Mouse (Mus musculus) gastrocnemius, postnatal 25 days (tissue): ENCODE measurements around the gene Acvr2b. TPM values are rescaled to one million over a fixed set of nuclear protein-coding genes. Genes with fewer than 3 reads are reported as not detected.
A peak's percentile ranks its signal among the peaks of the same experiment; 100 is the strongest.
"Not testable (repeated sequence)": the region's sequence is repeated elsewhere in the genome, so short reads cannot be mapped to it uniquely, and the experiment has no call there.

Source experiments
- DNase-seq: peaks from one replicate; pipeline ENCODE4 v3.0.0; 2022
- long read RNA-seq, 2 experiments: library from polyadenylated mRNA; stranded (forward); transcript quantifications; one replicate each; pipeline ENCODE4 v2.0.0; 2021
- total RNA-seq, 2 experiments: library from RNA; stranded (reverse); gene quantifications; 1 replicate in 1 of 2; 2 replicates in 1 of 2; pipeline ENCODE4 v1.2.3; 2021

Gene Acvr2b
- 10 to 100 TPM in 1 of 2 experiments, 1 to 10 TPM in 1; 9.4 to 11.9 TPM for total RNA-seq
- long read RNA-seq, experiment 1, partial matches to known transcripts = 2 of 8 reads
- long read RNA-seq, experiment 1, other reads (novel, unspliced or antisense) = 6 of 8 reads
- long read RNA-seq, experiment 2, partial matches to known transcripts = 0 of 17 reads
- long read RNA-seq, experiment 2, other reads (novel, unspliced or antisense) = 14 of 17 reads

DNA sequence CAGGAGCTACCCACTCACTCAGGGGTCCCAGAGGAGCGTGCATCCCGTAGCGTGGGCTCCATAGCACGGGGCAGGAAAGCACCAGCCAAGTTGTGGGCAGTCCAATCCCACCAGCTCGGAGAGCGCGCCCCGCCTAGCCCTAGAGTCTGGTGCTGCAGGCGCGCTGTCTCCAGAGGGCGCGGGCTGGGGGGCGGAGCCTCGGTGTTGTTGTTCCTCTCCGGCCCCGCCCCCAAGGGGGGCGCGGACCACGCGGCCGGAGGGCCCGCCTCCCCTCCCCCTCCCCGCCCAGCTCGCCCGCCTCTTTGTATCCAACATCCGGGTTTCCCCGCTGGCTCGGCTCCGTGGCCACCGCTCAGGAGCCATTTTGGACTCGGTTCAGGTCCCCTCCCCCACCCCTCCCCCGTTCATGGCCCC, at the start of gene Acvr2b:
Gene Acvr2b, plus strand, starts transcription at position 318 of the 414 bp plus-strand sequence.
- DNase-seq = peak; percentile 94

DNA sequence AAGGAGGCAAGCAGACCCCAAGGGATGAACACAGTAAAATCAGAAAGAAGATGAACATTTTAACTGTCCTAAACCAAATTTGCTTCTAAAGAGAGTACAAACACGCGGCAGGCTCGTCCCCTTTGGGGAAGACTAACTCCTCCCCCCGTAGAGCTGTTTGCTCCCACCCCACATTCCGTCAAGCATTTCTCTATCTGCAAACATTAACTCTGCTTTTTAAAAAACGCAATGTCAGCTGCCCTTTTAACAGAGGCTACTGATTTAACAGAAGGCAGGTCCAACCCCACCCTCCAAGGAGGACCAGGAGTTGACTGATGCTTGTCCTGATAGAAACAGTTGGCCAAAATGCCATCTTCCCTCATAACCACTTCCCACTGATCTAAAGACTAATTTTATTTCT, 48.0 kb upstream of the Acvr2b start:
- no peak for DNase-seq

DNA sequence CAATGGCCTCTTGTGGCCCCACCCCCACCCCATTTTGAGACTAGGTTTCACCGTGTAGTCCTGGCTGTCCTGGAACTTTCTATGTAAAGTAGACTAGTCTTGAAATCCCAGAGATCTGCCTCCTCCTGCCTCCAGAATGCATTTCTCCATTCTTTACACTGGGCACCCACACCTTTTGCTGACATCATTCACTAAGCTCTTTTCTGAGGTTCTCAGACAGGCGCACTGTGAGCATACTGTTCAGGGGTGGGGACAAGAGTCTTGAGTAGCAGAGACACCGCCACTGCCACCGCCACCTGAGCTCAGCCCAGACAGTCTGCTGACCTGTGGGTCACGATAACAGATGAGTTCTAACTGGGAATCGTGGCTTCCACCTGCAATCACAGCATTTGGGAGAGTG, 46.0 kb upstream of the Acvr2b start:
- DNase-seq = no peak

DNA sequence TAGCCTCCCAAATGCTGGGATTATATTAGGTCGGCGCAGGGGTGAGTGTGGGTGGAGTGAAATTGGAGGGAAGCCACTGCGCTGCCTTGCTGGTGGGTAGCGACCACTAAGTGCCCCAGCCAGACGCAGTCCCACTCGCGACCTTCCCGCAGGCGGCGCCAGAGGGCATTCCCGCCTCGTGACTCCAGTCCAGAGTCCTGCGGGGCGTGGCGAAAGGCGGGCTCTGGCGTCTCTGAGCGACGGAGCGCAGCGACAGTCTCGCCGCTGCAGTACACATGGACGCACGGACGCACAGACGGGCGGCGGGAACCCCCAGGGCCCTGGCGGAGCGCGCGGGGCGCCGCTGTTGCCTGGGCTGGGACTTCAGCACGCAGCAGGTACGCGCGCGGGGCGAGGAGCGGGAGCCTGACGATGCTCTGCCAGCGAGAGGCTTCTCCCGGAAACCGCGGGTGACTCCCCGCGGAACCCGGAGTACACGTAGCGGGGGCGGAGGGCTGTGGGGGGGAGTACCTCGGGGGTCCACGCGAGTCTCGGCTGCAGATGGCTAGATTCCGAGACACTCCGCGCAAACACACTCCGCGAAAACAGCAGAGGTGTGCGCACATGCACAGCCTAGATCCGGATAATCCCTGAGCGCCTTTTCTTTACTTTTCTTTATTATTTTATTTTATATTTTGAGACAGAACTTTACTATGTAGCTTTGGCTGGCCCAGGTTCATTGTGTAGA, 44.4 kb upstream of the Acvr2b start, which contains the start of gene Xylb:
Gene Xylb, plus strand, starts transcription at position 51 of the 727 bp plus-strand sequence.
- DNase-seq = peak; percentile 82

DNA sequence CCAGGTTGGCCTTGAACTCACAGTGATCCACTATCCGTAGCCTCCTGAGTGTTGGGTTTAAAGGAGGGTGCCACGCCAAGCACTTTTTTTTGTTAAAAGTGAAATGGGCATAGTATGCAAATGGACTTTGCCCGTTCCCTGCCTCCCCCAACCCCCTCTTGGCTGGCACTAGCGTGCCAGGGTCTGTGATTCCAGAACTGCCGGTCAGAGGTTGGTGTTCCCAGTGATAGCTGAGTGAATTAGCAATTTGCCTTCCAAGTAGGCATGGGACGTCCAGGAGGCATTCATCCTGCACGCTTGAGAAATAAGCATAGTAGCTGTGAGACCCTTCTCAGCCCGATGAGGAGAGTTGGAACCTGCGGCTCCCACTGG, 43.9 kb upstream of the Acvr2b start:
- no peak for DNase-seq

DNA sequence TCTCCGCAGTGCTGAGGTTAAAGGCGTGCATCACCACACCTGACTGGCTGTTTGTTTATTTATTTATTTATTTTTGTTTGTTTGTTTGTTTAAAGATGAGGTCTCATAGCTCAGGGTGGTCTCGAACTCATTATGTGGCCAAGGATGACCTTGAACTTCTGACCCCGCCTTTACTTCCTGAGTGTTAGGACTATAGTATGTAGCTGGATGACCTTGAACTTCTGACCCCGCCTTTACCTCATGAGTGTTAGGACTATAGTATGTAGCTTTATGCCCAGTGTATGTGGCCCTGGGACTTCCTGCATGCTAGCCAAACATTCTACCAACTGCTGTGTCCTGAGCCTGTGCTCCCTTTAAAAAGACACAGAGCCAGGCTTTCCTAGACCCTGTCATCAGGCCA, 40.5 kb upstream of the Acvr2b start:
- DNase-seq = no peak

DNA sequence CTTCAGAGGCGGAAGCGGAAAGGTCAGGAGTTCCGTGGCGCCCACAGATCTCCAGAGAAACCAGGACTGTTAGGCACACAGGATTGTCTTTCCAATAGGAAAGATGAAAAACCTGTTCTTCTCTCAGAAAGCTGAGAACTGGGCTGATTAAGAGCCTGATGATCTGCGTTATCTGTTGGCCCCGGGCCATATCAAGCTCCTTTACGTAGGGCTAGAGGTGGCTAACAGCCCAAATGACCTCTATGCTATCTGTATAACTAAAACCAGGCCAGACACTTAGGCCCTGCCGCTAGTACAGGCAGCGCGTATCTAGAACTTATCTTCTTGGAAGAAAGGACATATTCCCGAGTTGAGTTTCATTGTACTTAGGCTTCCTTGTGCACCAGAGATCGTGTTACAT, 38.7 kb upstream of the Acvr2b start:
- DNase-seq = no peak

DNA sequence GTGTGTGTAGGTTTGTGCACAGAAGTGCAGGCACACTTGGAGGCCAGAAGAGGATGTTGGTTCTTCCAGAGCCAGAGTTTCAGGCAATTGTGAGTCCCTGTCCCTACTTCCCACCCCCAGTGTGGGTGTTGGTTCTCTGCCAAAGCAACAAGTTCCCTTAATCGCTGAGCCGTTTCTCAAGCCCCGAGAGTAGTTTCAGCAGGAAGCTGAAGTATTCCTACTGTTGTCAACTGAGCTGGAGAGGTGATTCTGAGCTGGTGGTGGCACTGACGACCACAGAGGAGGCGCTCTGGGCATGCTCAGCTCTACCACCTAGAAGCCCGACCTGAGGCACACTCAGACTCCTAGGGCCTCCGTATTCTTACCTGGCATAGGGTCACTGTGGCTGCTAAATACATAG, 36.6 kb upstream of the Acvr2b start, which contains the start of gene Slc22a14:
Gene Slc22a14, minus strand, starts transcription at position 270 of the 400 bp plus-strand sequence.
- no peak for DNase-seq

DNA sequence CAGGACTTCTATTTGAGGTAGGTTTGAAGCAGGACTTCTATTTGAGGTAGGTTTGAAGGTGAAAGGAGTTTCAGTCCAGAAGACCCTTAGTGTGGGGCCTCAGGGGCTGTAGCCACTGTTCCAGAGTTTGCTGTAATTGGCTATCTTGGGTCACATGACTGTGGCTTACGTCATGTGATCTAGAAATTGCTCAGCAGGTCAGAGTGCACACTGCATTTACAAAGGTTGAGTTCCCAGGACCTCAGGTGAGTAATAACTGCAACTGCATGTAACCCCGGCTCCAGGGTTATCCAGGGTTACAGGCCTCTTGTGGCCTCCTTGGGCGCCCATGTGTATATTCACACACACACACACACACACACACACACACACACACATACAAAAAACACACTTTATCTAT, 33.6 kb upstream of the Acvr2b start:
- no peak for DNase-seq

DNA sequence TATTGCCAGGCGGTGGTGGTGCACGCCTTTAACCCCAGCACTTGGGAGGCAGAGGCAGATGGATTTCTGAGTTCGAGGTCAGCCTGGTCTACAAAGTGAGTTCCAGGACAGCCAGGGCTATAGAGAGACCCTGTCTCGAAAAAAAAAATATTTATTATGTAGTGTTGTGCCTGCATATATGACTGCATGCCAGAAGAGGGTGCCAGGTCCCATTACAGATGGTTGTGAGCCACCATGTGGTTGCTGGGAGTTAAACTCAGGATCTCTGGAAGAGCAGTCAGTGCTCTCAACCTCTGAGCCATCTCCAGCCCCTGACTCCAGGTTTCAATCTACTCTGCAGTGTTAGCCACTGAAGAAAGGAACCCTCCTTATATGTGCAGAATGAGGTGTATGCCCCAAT, 31.1 kb upstream of the Acvr2b start:
- not testable (repeated sequence) for DNase-seq

DNA sequence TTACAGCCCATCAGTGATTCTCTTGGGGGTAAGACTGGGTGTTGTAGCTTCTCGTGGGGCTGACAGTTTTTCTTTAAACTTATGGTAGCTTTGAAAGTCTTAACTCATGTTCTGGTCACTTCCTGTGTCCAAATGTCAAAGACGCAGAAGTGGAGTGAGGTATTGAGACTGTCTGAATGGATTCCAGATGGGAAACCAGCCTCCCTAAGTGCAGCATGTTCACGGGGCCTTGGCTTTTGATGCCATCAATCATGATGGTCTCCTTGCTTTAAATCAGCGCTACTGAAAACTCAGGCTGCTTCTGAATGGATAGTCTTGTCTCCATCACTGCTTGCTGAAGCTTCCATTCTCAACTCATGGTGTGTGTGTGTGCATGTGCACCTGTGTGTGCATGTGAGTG, 30.7 kb upstream of the Acvr2b start:
- DNase-seq = no peak

DNA sequence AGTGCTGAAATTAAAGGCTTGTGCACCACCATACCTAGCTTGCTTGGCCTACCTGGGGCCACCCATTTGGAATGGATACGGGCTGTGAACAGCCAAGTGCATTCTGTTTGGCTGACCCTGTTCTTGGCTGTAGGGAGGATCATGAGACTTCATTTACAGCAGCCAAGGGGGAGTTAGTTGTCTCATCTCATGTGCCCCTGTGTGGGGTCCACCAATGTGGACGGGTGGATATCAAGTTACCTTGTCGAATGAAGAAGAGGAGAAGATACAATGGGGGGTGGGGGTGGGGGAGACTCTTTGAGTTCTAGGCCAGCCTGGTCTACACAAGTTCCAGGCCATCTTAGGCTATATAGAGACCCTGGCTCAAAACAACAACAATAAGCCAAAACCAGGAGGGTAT, 26.9 kb upstream of the Acvr2b start:
- no peak for DNase-seq

DNA sequence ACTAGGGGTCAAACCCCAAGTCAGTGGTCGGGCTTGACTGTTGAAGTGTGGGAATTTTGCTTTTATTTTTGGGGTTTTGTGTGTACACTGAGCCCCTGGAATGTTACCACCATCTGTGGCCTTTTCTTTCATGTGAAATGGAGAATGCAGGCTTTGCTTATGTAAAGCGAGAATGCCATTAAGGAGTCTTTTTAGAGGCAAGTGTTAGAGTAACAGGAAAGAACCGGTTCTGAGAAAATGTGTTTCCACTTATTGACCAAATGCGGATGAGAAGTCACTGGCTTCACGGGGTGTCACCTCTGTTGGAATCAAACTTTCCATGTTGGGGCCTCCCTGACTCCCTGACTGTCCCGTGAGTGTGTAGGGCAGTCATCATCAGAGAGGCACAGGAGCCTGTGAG, 26.4 kb upstream of the Acvr2b start:
- DNase-seq = no peak

DNA sequence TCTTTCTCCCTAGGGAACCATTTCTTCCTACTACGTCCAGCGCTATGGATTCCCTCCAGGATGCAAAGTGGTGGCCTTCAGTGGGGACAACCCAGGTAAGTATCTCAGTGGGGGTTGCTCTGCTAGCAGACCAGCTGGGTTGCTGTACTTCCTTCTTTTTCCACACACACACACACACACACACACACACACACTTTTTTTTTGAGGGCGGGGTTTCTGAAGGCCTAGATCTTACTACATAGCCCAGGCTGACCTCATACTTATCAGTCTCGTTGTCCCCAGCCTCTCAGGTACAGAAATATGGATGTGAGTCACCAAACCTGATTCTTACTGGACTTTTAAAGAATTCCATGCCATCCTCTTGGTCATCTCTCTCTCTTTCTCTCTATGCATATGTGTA, 23.7 kb upstream of the Acvr2b start:
- DNase-seq = no peak

DNA sequence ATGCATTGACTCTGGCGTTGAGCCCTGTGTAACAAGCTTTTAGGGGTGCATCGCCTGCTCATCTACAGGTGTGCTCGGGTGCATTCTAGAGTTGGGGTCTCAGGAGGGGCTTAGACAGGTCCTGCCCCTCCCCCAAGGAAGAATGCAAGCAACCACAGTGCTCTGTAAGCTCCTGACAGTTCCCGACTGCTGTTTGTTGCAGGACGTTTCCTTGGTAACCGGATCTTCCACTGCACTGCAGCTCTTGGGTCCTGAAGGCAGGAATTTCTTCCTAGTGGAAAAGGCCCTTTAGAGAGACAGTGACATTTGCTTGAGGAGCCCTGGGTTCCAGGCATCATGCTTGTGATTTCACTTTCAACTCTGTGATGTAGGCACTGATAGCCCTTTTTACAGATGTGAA, 19.3 kb upstream of the Acvr2b start:
- no peak for DNase-seq

DNA sequence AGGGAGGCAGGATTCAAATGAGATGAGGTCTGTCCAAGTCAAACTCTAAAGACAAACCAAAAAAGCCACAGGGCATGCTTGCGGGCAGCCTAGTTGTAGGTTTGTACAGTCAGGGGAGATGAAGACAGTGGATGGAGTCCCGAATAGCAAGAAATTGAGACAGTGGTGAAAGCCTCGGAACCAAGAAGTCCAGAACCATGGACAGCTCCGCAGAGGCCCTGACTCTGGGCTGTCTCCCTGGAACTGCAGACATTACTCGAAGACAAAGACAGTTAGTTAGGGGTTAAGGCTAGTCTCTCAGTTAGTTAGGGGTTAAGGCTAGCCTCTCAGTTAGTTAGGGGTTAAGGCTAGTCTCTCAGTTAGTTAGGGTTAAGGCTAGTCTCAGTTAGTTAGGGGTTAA, 13.0 kb upstream of the Acvr2b start:
- DNase-seq = no peak

DNA sequence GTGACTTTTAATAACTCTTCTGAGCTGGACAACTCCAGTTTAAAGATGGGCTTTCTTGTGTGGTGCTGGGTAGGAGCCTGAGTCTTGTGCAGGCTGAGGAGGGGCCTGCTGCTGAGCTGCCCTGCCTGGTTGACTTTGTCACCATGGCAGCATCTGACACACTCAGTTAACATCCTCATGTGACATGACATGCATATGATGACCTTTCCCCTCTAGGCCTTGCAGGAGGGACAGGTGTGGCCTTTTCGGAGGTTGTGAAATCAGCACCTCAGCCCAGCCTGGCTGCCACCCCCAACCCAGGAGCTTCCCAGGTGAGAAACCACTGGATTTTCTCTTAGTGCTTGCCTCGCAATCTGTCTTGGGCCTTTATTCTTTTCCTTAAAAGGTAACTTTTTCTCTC, 11.7 kb upstream of the Acvr2b start:
- no peak for DNase-seq

DNA sequence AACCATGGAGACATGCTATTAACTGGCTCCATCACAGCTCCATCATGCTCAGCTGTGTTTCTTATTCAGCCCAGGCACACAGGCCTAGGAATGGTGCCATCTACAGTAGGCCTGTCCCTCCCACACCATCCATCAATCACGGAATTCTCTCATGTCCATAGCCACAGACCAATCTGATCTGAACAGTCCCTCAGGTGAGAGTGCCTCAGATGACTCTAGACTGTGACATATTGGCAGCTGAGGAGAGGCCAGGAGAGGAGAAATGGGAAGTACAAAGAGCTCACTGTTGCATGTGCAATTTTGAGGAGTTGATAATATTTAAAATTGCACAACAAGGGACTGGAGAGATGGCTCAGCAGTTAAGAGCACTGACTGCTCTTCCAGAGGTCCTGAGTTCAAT, 7.1 kb upstream of the Acvr2b start:
- no peak for DNase-seq

DNA sequence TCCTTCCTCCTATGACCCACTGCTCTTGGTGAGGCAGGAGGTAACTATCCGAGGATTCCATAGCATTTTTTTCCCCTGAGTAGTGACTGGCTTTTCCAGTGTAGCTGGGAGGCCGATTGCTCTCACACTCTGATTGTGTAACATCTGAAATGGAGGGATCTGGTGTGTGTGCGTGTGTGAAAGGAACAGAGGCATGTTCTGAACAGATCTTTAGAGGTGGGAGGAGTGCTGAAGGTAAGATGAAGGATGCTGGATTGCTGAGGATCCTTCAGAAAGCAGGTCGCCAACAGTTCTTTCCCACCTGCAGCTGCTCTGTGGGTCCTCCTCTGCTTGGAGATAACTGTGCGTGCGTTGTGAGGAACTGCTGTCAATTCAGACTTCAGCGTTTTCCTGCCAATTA, 567 bp upstream of the Acvr2b start:
- DNase-seq = no peak

DNA sequence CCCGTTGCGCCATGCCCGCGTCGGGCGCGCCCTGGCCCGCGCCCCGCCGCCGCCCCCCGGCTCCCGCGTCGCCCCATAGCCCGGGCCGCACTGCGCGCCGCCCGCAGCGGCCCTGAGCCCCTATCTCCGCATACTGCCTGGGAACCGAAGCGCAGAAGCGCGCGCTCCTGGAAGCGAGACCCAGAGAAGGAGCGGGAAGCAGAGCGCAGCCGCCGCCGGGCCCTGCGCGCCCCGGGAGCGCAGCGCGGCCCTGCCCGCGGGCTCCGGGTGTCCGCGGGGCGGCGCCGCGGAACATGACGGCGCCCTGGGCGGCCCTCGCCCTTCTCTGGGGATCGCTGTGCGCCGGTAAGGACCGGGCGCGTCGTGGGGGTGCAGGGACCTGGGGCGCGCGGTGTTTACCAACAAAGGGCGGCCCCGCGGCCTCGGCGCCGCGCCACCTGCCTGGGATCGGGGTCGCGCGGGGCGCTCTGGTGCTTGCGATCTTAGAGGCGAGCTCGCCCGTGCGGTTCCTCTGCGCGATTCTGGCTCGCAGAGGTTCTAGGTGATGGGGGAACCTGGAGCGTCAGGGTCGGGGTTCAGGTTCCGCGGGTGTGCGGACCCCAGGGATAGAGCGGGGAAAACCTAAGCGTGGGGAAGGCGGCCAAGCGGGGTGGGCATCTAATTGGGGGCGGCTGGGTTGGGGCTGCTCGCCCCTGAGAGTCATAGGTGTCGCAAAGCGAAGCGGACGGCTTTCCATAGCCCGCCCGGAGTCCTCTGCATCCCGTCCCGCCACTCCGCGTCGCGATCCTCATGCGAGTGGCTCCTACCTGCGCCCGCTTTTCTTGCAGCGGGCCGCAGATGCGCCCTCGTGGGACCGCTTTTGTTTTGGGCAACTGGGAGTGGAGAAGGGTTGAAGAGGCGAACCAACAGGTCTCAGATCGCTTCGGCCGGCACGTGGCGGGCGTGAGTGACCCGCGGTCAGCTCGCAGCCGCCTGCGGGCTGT, 626 bp downstream of the Acvr2b start:
- DNase-seq = peak; percentile 40

DNA sequence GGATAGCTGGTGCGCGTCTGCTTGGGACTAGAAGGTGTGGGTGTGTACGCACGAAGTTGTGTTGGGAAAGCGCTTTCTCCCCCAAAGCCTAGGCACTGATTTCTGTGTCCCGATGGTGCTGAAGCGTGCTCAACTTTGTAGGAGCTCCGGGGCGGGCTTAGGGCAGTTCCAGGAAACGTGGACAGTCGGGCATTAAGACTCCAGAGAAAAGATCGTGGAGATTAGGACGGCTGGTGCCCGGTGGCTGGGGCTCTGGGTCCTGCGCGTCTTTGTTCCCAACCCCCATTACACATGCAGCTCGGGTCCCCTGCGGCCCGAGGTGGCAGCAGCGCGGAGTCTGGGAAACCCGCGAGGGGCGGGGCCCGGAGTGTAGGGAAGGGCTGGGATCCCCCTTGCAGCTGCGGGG, 1.3 kb downstream of the Acvr2b start:
- peak; percentile 19 for DNase-seq

DNA sequence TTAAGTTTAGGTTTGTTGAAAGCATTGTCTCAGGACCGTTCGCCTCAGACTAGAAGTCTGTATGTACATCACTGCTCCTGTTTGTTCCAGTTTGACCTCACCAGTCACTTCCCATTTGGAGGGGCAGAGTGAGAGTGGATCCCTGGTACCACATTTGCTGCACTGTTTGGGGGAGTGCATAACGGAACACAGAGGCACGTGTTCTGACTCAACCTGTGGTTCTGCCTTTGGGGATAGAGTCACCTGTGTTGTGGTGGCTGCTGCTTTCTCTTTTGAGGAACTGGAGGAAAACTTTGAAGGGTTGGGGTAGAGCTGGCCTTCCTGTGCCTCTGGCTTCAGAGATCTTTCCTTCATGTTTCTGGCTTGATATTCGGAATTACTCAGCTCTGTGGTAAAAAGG, 2.2 kb downstream of the Acvr2b start:
- no peak for DNase-seq

DNA sequence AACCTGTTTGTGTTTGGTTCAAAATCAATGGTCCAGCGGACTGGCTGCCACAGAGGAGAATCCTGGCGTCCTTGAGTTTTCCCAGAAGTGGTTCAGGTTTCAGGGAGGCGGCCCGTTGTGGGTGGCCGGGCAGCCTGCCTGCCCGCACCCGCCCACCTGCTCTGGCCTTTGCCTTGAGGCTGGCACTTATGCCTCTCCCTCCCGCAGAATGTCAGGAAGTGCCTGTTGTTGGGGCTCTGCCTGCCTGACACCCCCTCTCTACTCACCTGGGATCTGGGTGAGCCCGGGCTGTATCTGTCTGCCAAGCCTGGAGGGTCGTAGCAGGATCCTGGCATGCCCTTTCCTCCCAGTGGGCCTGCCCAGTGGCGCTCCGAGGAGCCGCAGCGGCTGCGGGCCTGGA, 6.0 kb downstream of the Acvr2b start:
- DNase-seq = peak; percentile 60
